Mouse (Mus musculus) cerebellum, adult 18-20 months (tissue): ENCODE measurements around the gene Fam170b.
A peak's percentile ranks its signal among the peaks of the same experiment; 100 is the strongest.

Experiments
- DNase-seq, 2 experiments: peaks; one replicate each; pipeline ENCODE4 v3.0.0; 2021

Fam170b gene

DNA sequence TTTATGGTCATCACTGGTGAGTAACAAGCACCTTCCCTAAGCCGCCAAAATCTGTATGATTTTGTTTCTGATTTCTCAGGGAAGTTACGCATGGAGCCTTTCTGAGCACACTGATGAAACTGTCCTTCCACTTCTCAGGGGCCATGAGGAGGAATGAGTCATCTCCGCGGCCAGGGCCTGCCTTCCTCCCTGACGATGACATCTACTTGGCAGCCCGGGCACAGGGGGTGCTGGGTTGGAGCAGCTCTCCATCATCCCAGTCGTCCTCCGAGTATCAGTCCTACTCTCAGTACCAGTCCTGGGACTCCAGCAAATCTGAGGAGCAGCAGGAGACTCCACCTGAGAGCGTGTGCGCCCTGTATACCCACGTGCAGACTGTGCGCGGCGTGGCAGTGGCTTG is 1.4 kb downstream of the Fam170b start:
- DNase-seq = no peak

GRCm38 (mm10) chr14:32835596-32835995 is 1.8 kb downstream of the Fam170b start:
- no peak for DNase-seq

GRCm38 (mm10) chr14:32836191-32836590 is 2.4 kb downstream of the Fam170b start:
- no peak for DNase-seq

- no peak for DNase-seq
Observed at GRCm38 (mm10) chr14:32842052-32842451, 8.3 kb downstream of the Fam170b start.

- DNase-seq = no peak
Observed at GRCm38 (mm10) chr14:32854059-32854458, 20.3 kb downstream of the Fam170b start.

DNA sequence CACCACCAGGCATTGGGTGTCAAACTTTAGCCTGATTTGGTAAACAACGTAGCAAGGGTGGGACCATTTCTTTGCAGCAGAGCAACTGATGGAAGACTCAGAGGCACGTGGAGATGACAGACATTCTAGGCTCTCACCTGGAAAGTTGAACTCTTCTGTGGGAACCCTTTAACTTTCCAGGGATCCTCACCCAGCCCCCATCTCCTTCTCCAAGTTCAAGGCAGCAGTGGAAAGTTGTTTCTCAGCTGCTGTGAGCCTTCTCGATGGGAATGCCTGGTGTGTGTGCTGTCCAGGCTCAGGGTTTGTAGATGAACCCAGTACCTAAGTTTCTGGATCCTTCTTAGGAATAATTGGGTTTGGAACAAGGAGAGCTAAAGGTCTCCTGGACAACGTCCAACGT is 22.5 kb downstream of the Fam170b start:
- no peak for DNase-seq

DNA sequence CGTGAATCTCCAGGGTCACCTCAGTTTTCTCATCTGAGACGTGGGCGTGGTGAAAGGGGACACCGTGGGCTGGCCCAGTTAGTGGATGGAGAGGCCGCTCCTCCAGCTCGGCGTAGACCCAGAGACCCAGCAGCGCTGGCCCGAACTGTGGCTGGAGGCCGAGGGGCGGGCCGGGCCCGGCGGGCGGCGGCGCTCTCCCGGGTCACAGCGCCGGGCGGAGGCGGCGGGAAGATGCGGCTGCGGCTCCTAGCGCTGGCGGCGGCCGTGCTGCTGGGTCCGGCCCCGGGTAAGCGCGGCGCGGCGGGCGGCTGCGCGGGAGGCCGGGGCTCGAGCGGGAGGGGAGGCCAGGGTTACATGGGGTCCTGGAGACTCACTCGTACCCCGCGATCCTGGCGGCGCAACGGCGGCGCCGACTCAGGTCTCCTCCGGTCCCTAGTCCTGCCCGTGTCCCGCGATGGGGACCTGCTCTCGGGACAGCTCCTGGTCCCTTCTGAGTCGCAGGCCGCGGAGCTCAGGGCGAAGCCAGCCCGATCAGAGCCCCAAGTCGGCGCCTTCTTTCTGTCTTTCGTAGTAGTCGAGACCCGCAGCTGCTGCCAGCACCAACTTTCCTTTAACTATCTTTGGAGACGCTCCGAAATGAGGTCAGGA is 23.0 kb downstream of the Fam170b start, which contains the start of gene Vstm4:
Vstm4 (plus strand) TSS at position 76 of the 648 bp plus-strand sequence.
- DNase-seq = peak; percentile 31 to 48

GRCm38 (mm10) chr14:32858361-32858760 is 24.6 kb downstream of the Fam170b start:
- DNase-seq = no peak

GRCm38 (mm10) chr14:32858941-32859510 is 25.3 kb downstream of the Fam170b start:
- no peak for DNase-seq

GRCm38 (mm10) chr14:32859831-32860569 is 26.2 kb downstream of the Fam170b start:
- DNase-seq = no peak

GRCm38 (mm10) chr14:32861149-32861581 is 27.4 kb downstream of the Fam170b start:
- DNase-seq = no peak

GRCm38 (mm10) chr14:32861656-32862055 is 27.9 kb downstream of the Fam170b start:
- DNase-seq = no peak

- DNase-seq = no peak
Observed at GRCm38 (mm10) chr14:32865331-32865730, 31.6 kb downstream of the Fam170b start.

DNA sequence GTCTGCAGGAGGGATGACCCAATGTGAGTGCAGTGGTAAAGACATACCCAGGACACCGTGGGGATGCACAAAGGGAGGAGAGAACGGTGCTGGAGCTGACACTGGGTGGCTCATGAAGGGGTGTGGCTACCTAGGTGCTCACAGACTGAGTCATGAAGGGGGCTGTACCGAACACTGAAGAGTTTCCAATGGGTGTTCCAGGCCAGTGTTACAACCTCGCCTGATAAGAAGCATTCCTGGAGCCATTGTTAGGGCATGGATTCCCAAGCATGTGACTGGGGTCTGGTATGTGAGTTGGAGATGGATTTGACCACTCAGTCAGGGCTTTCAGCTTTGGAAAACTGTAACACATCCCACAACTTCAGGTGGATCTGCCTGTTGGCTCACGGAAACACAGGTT is 38.2 kb downstream of the Fam170b start:
- no peak for DNase-seq

GRCm38 (mm10) chr14:32877549-32877948 is 43.8 kb downstream of the Fam170b start:
- DNase-seq = no peak

- DNase-seq = no peak
Observed at GRCm38 (mm10) chr14:32880332-32880731, 46.6 kb downstream of the Fam170b start.

DNA sequence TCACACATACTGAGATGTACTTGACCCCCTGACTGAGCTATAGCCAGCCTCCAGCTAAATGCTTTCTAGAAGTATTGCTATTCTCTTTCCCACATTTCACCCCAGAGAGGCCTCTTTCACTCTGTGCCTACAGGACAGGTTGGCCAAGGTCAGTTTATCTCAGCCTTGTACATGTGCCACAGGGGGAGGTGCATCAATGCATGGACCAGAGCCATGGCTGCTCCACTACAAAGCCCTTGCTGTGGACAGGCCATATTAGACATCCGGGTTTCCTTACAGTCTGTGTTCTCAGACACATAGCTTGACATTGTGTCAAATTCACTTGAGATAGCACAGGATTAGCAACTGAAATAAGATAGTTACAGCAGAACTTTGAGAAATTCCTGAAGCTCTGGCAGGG is 47.9 kb downstream of the Fam170b start:
- DNase-seq = no peak
